Mouse (Mus musculus): ENCODE measurements around the gene P2rx5. TPM values are rescaled to one million over a fixed set of nuclear protein-coding genes. Genes with fewer than 3 reads are reported as not detected.

Gene P2rx5
- polyA plus RNA-seq, 1 experiment, result 0.54 TPM

- TF ChIP-seq POLR2A (IDR thresholded peaks at IDR 0.05; ENCODE audit: control insufficient read depth, low read depth, low read length) (no peak), CTCF (IDR thresholded peaks at IDR 0.05; ENCODE audit: control insufficient read depth, insufficient read depth, insufficient replicate concordance, low read depth, low read length) (no peak)
These were observed 23.1 kb upstream of the P2rx5 start for GRCm38 (mm10) chr11:73137116-73137515.

GRCm38 (mm10) chr11:73137591-73138501, 22.4 kb upstream of the P2rx5 start, which contains the start of gene Haspin:
TSS of gene Haspin (minus strand) at chr11:73138294.
- peaks cover 8% of the 10 kb centered on the region for H3K4me1 ChIP-seq (ENCODE audit: control insufficient read depth, insufficient read depth, low read length)
- peak within 1 kb of the TSS; percentile 82 for H3K27ac ChIP-seq (ENCODE audit: control insufficient read depth, insufficient read depth, low read depth, low read length)
- peak within 1 kb of the TSS; percentile 95 for H3K4me3 ChIP-seq (ENCODE audit: control insufficient read depth, low read depth, low read length)
- H3K36me3 ChIP-seq (ENCODE audit: control insufficient read depth, insufficient read depth, low read length), result peaks cover 5% of the 10 kb centered on the region
- H3K27me3 ChIP-seq (ENCODE audit: control insufficient read depth, insufficient read depth, low read length), result no peaks in the 10 kb centered on the region
- TF ChIP-seq CTCF (IDR thresholded peaks at IDR 0.05; ENCODE audit: control insufficient read depth, insufficient read depth, insufficient replicate concordance, low read depth, low read length), result peak; percentile 86
- peak; percentile 77 for TF ChIP-seq POLR2A (IDR thresholded peaks at IDR 0.05; ENCODE audit: control insufficient read depth, low read depth, low read length)

More at GRCm38 (mm10) chr11:73137116-73137515, 23.1 kb upstream of the P2rx5 start:
- Histone ChIP-seq H3K4me1 (ENCODE audit: control insufficient read depth, insufficient read depth, low read length) (peaks cover 8% of the 10 kb centered on the region), H3K27me3 (ENCODE audit: control insufficient read depth, insufficient read depth, low read length) (no peaks in the 10 kb centered on the region), H3K4me3 (ENCODE audit: control insufficient read depth, low read depth, low read length) (peak overlapping the region; percentile 95), H3K36me3 (ENCODE audit: control insufficient read depth, insufficient read depth, low read length) (peaks cover 5% of the 10 kb centered on the region), H3K27ac (ENCODE audit: control insufficient read depth, insufficient read depth, low read depth, low read length) (peak overlapping the region; percentile 82; the same call in 1 of the 2 replicates)

- H3K4me1 ChIP-seq (ENCODE audit: control insufficient read depth, insufficient read depth, low read length), result no peaks in the 10 kb centered on the region
- no peak overlapping the region for H3K27ac ChIP-seq (ENCODE audit: control insufficient read depth, insufficient read depth, low read depth, low read length)
- TF ChIP-seq POLR2A (IDR thresholded peaks at IDR 0.05; ENCODE audit: control insufficient read depth, low read depth, low read length) (no peak), CTCF (IDR thresholded peaks at IDR 0.05; ENCODE audit: control insufficient read depth, insufficient read depth, insufficient replicate concordance, low read depth, low read length) (no peak)
- no peaks in the 10 kb centered on the region; the same call in 1 of the 2 replicates for H3K36me3 ChIP-seq (ENCODE audit: control insufficient read depth, insufficient read depth, low read length)
- H3K27me3 ChIP-seq (ENCODE audit: control insufficient read depth, insufficient read depth, low read length), result no peaks in the 10 kb centered on the region
- H3K4me3 ChIP-seq (ENCODE audit: control insufficient read depth, low read depth, low read length), result no peak overlapping the region
These were observed 15.9 kb upstream of the P2rx5 start for GRCm38 (mm10) chr11:73144261-73144681.

GRCm38 (mm10) chr11:73146026-73146974, 13.9 kb upstream of the P2rx5 start:
- no peak for TF ChIP-seq POLR2A (IDR thresholded peaks at IDR 0.05; ENCODE audit: control insufficient read depth, low read depth, low read length)
- TF ChIP-seq CTCF (IDR thresholded peaks at IDR 0.05; ENCODE audit: control insufficient read depth, insufficient read depth, insufficient replicate concordance, low read depth, low read length), result no peak
- H3K27me3 ChIP-seq (ENCODE audit: control insufficient read depth, insufficient read depth, low read length), result no peaks in the 10 kb centered on the region
- no peaks in the 10 kb centered on the region for H3K4me1 ChIP-seq (ENCODE audit: control insufficient read depth, insufficient read depth, low read length)
- no peak overlapping the region for H3K27ac ChIP-seq (ENCODE audit: control insufficient read depth, insufficient read depth, low read depth, low read length)
- no peaks in the 10 kb centered on the region for H3K36me3 ChIP-seq (ENCODE audit: control insufficient read depth, insufficient read depth, low read length)
- H3K4me3 ChIP-seq (ENCODE audit: control insufficient read depth, low read depth, low read length), result no peak overlapping the region

GRCm38 (mm10) chr11:73146975-73147365, 13.3 kb upstream of the P2rx5 start:
- no peak overlapping the region for H3K27ac ChIP-seq (ENCODE audit: control insufficient read depth, insufficient read depth, low read depth, low read length)
- TF ChIP-seq POLR2A (IDR thresholded peaks at IDR 0.05; ENCODE audit: control insufficient read depth, low read depth, low read length), result no peak
- no peak for TF ChIP-seq CTCF (IDR thresholded peaks at IDR 0.05; ENCODE audit: control insufficient read depth, insufficient read depth, insufficient replicate concordance, low read depth, low read length)

GRCm38 (mm10) chr11:73148209-73148608, 12.0 kb upstream of the P2rx5 start:
- Histone ChIP-seq H3K27ac (ENCODE audit: control insufficient read depth, insufficient read depth, low read depth, low read length) (no peak overlapping the region), H3K4me1 (ENCODE audit: control insufficient read depth, insufficient read depth, low read length) (no peaks in the 10 kb centered on the region), H3K27me3 (ENCODE audit: control insufficient read depth, insufficient read depth, low read length) (no peaks in the 10 kb centered on the region), H3K4me3 (ENCODE audit: control insufficient read depth, low read depth, low read length) (no peak overlapping the region), H3K36me3 (ENCODE audit: control insufficient read depth, insufficient read depth, low read length) (no peaks in the 10 kb centered on the region)
- no peak for TF ChIP-seq POLR2A (IDR thresholded peaks at IDR 0.05; ENCODE audit: control insufficient read depth, low read depth, low read length)
- no peak for TF ChIP-seq CTCF (IDR thresholded peaks at IDR 0.05; ENCODE audit: control insufficient read depth, insufficient read depth, insufficient replicate concordance, low read depth, low read length)

More at GRCm38 (mm10) chr11:73146975-73147365, 13.3 kb upstream of the P2rx5 start:
- no peaks in the 10 kb centered on the region for H3K27me3 ChIP-seq (ENCODE audit: control insufficient read depth, insufficient read depth, low read length)
- no peaks in the 10 kb centered on the region for H3K4me1 ChIP-seq (ENCODE audit: control insufficient read depth, insufficient read depth, low read length)
- no peak overlapping the region for H3K4me3 ChIP-seq (ENCODE audit: control insufficient read depth, low read depth, low read length)
- no peaks in the 10 kb centered on the region for H3K36me3 ChIP-seq (ENCODE audit: control insufficient read depth, insufficient read depth, low read length)
